Mouse (Mus musculus) adipose tissue, adult 10 weeks (tissue): ENCODE results near the gene Gm20721. TPM values are rescaled to one million over a fixed set of nuclear protein-coding genes. Genes with fewer than 3 reads are reported as not detected.

Experiments used
- polyA plus RNA-seq: library from polyadenylated mRNA; stranded (reverse); fragments of 350-450 nt; fragmentation: Illumina TruSeq; extraction: RNeasy Lipid Tissue Mini Kit (QIAGEN cat#74804); gene quantifications from one replicate; pipeline ENCODE4 v1.2.3, GENCODE M21; 2014; ENCODE audit warnings: low read depth, low replicate concordance

Gm20721 gene
- not detected for polyA plus RNA-seq

GRCm38 (mm10) chr2:174346612-174346998 is at the start of gene Gm20721:
TSS of gene Gm20721 (minus strand) at chr2:174346712.

GRCm38 (mm10) chr2:174284011-174284410 is 62.5 kb downstream of the Gm20721 start, which contains the start of gene Gnas:
TSS of gene Gnas (plus strand) at chr2:174284320.

Other genes starting within 250 kb of the Gm20721 start
- 45.9 TPM for gene Npepl1, start 236.4 kb downstream of the Gm20721 start, polyA plus RNA-seq
- gene Gnas, start 62.4 kb downstream of the Gm20721 start, polyA plus RNA-seq, result 964 TPM
- gene Nelfcd, start 69.1 kb upstream of the Gm20721 start, polyA plus RNA-seq, result 25.2 TPM
- 88.1 TPM for gene Ctsz, start 92.3 kb upstream of the Gm20721 start, polyA plus RNA-seq
- not detected for gene Tubb1, start 104.0 kb upstream of the Gm20721 start, polyA plus RNA-seq
- 445 TPM for gene Atp5e, start 117.4 kb upstream of the Gm20721 start, polyA plus RNA-seq
- 48.9 TPM for gene Prelid3b, start 126.4 kb upstream of the Gm20721 start, polyA plus RNA-seq